Mouse (Mus musculus) stomach, embryonic 16.5 days (tissue): Measurements from ENCODE around the gene Zbtb16. TPM values are rescaled to one million over a fixed set of nuclear protein-coding genes. Genes with fewer than 3 reads are reported as not detected.

Experiments
- ATAC-seq: fragments of 200-750 bp; cut with Nextera tagmentation; 2 replicates; pipeline ENCODE4 v1.8.0; 2017; ENCODE audit warnings: moderate number of reproducible peaks, moderate TSS enrichment; ENCODE audit not compliant: insufficient read depth, low FRiP score
- H3K27ac ChIP-seq: fragments of 300-500 bp; sonication (generic); 2 replicates; pipeline ENCODE4 v1.5.1; 2014; ENCODE audit warnings: low read length
- H3K27me3 ChIP-seq: fragments of 300-500 bp; sonication (generic); 2 replicates; pipeline ENCODE4 v1.6.1; 2014; ENCODE audit warnings: low read length, control low read depth, mixed read lengths; ENCODE audit not compliant: control insufficient read depth, insufficient read depth
- H3K36me3 ChIP-seq: fragments of 300-500 bp; sonication (generic); 2 replicates; pipeline ENCODE4 v1.6.1; 2014; ENCODE audit warnings: low read length; ENCODE audit not compliant: control insufficient read depth, insufficient read depth
- H3K4me1 ChIP-seq: fragments of 300-500 bp; sonication (generic); 2 replicates; pipeline ENCODE4 v1.6.1; 2014; ENCODE audit warnings: low read length, control low read depth, mixed read lengths; ENCODE audit not compliant: control insufficient read depth, insufficient read depth
- H3K4me2 ChIP-seq: fragments of 300-500 bp; sonication (generic); 2 replicates; pipeline ENCODE4 v1.6.1; 2014; ENCODE audit warnings: low read depth, low read length, mixed read lengths
- H3K4me3 ChIP-seq: fragments of 300-500 bp; sonication (generic); replicated peaks from 2 replicates; pipeline ENCODE4 v1.5.1; 2014; ENCODE audit warnings: mild to moderate bottlenecking, low read length
- H3K9ac ChIP-seq: fragments of 300-500 bp; sonication (generic); 2 replicates; pipeline ENCODE4 v1.6.1; 2014; ENCODE audit warnings: low read length
- H3K9me3 ChIP-seq: fragments of 300-500 bp; sonication (generic); replicated peaks from 2 replicates; pipeline ENCODE4 v1.6.1; 2016; ENCODE audit warnings: low read length, control low read depth; ENCODE audit not compliant: control insufficient read depth
- WGBS: fragments of 180-500 bp; shearing (Covaris S2); extraction: QIAGEN DNeasy Blood & Tissue Kit; methylation state at CpG from one replicate; pipeline ENCODE4 v1.1.7; 2014; 5-methylcytosine and 5-hydroxymethylcytosine counted together
- polyA plus RNA-seq: library from polyadenylated mRNA; unstranded; fragments of >200 nt; fragmentation: Nextera tagmentation; extraction: Ambion mirVana; gene quantifications from 2 replicates; pipeline ENCODE4 v1.2.1, GENCODE M21; 2015

The Zbtb16 gene
- polyA plus RNA-seq, 1 experiment from 2014 or later: 5.1 TPM

DNA sequence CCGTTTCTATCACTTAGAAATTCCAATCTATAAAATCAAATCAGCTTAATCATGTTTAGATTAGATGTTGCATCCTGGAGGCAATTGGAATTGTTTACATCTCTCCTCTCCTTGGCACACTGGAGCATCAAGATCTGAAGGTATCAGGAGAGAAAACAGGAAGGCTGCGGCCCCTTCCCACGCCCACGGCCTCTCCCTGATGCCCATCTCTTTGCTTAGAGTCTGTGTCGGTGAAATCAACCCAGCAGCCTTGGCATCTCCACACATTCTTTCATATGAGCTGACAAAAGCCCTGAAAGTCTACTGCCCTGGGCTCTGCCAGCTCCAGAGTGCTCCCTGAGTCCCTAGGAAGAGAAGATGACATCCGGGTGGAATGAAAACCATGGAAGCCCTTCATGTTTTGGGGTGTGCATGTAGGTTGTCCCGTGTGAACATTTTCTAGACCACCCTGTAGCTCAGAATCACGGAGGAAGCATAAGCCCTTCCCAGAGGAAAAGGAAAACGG is 48.1 kb downstream of the Zbtb16 start:
- 63% methylated on average over 9 of the region's 9 CpGs for WGBS
- Histone ChIP-seq H3K4me2 (no peak overlapping the region), H3K9me3 (no peaks in the 10 kb centered on the region), H3K36me3 (no peaks in the 10 kb centered on the region), H3K27ac (no peak overlapping the region), H3K4me1 (no peaks in the 10 kb centered on the region), H3K27me3 (no peaks in the 10 kb centered on the region), H3K9ac (no peak overlapping the region), H3K4me3 (no peak overlapping the region)
- no peak for ATAC-seq

DNA sequence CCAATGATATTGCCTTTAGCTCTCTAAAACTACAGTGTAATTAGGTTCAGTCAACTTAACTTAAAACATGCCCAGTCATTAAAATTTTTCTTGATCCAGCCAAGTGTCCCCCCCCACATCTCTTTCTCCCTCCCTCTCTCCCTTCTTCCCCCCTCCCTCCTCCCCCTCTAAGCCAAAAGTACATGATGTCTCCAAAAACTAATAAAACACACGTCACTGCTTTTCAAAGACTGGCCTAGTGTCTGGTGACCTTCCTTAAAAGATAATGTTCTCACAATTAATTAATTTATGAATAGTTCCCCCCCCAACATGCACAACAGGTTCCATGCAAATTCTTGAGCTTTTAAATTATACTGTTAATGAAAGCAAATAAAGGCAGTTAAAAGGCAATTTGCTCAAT is 48.7 kb downstream of the Zbtb16 start:
- H3K9ac ChIP-seq: no peak overlapping the region
- H3K4me2 ChIP-seq: no peak overlapping the region
- H3K4me1 ChIP-seq: 0 out of 2 replicates have a peak, but pooled peaks cover 4% of the 10 kb centered on the region
- H3K36me3 ChIP-seq: no peaks in the 10 kb centered on the region
- H3K4me3 ChIP-seq: no peak overlapping the region
- 53% methylated on average over 1 of the region's 1 CpGs for WGBS
- no peaks in the 10 kb centered on the region for H3K9me3 ChIP-seq
- no peaks in the 10 kb centered on the region for H3K27me3 ChIP-seq
- no peak overlapping the region for H3K27ac ChIP-seq
- ATAC-seq: no peak

GRCm38 (mm10) chr9:48786814-48787213 is 49.2 kb downstream of the Zbtb16 start:
- H3K4me3 ChIP-seq: no peak overlapping the region
- H3K4me1 ChIP-seq: 0 out of 2 replicates have a peak, but pooled peaks cover 4% of the 10 kb centered on the region
- ATAC-seq: no peak
- no peak overlapping the region for H3K9ac ChIP-seq
- H3K27me3 ChIP-seq: no peaks in the 10 kb centered on the region
- no peak overlapping the region for H3K4me2 ChIP-seq
- H3K36me3 ChIP-seq: no peaks in the 10 kb centered on the region
- WGBS: 53% methylated on average over 6 of the region's 6 CpGs
- no peak overlapping the region for H3K27ac ChIP-seq
- H3K9me3 ChIP-seq: no peaks in the 10 kb centered on the region

DNA sequence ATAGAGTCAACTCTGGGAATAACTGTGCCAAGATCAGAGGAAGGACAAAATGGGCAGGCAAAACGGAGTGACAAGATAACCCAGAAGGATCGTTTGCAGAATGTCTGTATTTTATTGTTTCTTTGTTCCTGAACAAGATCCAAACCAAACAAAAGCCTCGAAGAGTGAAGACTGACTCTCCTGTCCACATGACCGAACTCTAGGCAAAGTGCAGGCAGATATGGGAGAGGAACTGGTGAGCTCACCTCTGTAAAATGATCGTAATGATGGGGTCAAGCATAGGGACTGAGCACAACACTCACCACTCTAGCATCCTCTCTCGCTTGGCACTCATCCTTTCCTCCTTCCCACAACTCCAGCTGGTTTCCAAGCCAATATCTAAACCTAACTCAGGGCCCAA is 51.1 kb downstream of the Zbtb16 start:
- no peaks in the 10 kb centered on the region for H3K36me3 ChIP-seq
- 66% methylated on average over 6 of the region's 6 CpGs for WGBS
- H3K4me2 ChIP-seq: no peak overlapping the region
- 0 out of 2 replicates have a peak, but pooled peaks cover 4% of the 10 kb centered on the region for H3K4me1 ChIP-seq
- no peak overlapping the region for H3K27ac ChIP-seq
- no peaks in the 10 kb centered on the region for H3K27me3 ChIP-seq
- no peak for ATAC-seq
- no peak overlapping the region for H3K4me3 ChIP-seq
- H3K9me3 ChIP-seq: no peaks in the 10 kb centered on the region
- no peak overlapping the region for H3K9ac ChIP-seq

- Histone ChIP-seq H3K9me3 (no peaks in the 10 kb centered on the region), H3K9ac (no peak overlapping the region), H3K27me3 (no peaks in the 10 kb centered on the region), H3K4me2 (no peak overlapping the region), H3K4me1 (0 out of 2 replicates have a peak, but pooled peaks cover 4% of the 10 kb centered on the region), H3K27ac (no peak overlapping the region), H3K4me3 (no peak overlapping the region), H3K36me3 (no peaks in the 10 kb centered on the region)
- WGBS: 66% methylated on average over 4 of the region's 4 CpGs
- no peak for ATAC-seq
Measured at GRCm38 (mm10) chr9:48783292-48783691, 52.7 kb downstream of the Zbtb16 start.

DNA sequence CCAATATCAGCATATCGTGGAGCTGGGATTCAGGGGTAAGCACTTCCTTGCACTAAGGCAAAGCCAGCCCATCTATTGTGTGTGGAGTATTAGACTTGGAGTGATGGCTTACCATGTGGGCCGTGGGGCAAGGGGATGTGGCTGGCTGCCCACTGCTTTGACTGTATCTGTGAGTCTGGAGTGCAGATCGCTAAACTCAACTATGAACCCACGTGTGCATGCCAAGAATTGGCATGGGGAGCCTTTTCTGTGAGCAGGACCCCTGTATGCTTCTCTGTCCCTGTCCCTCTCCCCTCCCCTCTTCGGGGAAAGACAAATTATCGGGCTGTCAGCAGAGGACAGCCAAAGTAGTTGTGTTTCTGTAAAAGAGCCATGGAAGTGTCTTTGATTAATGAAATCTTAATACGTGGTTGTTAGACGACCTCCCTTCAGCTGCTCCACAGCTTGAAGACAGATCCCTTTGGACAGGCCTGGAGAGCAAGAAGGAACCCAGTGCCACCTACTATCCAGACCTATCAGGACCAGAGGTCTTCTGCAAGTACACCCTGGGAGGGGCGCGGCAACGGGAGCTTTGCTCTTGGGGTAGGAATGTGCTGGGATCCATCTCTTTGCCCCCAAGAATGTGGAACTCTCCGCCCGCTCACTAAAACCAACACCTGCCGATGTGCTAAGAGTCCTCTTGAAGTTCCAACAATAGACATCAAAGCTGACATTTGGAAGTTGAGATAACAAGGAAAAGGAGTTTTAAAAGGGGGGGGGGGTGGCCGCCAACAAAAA is 53.5 kb downstream of the Zbtb16 start:
- 0 out of 2 replicates have a peak, but pooled peaks have one; percentile 21 for ATAC-seq
- WGBS: 31% methylated on average over 15 of the region's 15 CpGs
- Histone ChIP-seq H3K27ac (no peak overlapping the region), H3K4me1 (0 out of 2 replicates have a peak, but pooled peaks cover 4% of the 10 kb centered on the region), H3K9ac (no peak overlapping the region), H3K27me3 (no peaks in the 10 kb centered on the region), H3K36me3 (no peaks in the 10 kb centered on the region), H3K4me2 (no peak overlapping the region), H3K4me3 (no peak overlapping the region), H3K9me3 (no peaks in the 10 kb centered on the region)

DNA sequence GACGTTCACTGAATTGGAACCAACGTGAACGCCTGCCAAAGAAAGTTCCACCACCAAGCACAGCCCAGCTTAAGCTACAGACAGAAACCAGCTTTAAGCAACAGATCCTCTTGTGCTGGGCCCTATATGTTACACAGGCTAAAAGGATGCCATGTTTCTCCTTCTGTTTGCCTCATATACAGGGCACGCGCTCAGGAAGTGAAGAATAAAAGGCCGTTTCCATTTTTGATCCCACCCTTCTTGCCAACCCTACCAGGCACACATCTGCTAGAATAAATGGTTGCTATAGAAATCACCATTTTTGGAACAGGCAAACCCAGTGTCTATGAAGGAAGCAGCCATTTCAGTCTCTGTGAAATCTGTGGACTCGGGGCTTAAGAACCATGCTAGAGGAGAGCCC is 59.8 kb downstream of the Zbtb16 start:
- Histone ChIP-seq H3K27ac (no peak overlapping the region), H3K9ac (no peak overlapping the region), H3K36me3 (no peaks in the 10 kb centered on the region), H3K4me2 (no peak overlapping the region), H3K4me1 (no peaks in the 10 kb centered on the region), H3K27me3 (no peaks in the 10 kb centered on the region), H3K4me3 (no peak overlapping the region), H3K9me3 (no peaks in the 10 kb centered on the region)
- no peak for ATAC-seq
- WGBS: 83% methylated on average over 7 of the region's 7 CpGs

DNA sequence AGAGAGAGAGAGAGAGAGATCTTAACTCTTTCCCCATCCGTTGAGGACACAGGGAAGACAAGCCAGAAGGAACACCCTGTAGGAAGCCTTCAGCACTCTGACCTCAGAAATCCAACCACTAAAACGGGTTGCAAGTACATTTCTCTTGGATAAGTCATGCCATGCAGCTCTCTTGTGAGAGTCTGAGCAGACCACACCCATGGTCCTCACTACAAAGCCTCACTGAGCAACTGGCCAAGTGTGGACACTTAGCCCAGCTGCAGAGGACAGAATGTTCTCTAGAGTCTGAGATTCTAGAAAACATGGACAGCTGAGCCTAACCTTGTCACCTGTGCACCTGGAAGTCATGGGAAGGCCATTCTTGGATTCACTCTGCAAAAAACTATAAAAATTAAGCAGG is 60.5 kb downstream of the Zbtb16 start:
- Histone ChIP-seq H3K4me2 (no peak overlapping the region), H3K4me1 (no peaks in the 10 kb centered on the region), H3K4me3 (no peak overlapping the region), H3K27ac (no peak overlapping the region), H3K9ac (no peak overlapping the region), H3K36me3 (no peaks in the 10 kb centered on the region), H3K9me3 (no peaks in the 10 kb centered on the region), H3K27me3 (no peaks in the 10 kb centered on the region)
- no peak for ATAC-seq
- WGBS: 62% methylated on average over 2 of the region's 2 CpGs

DNA sequence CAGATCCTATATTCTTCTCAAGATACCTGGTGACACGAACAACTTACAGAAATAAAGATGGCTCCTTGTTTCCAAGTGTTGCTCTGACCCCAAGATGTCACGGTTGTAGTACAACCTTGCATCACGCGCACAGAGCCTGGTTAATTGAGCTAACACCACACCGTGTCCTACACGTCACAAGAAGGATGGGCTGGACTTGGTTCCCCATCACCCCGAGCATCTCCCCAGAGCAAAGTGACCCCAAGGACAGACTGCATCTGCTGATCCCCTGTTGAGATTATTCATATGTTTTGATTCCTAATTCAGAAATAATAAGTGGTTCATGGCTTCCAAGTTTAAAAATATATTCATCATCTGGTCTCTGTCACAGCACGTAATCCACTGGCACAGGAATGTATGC is 62.3 kb downstream of the Zbtb16 start:
- no peaks in the 10 kb centered on the region for H3K9me3 ChIP-seq

More for the DNA sequence above, 62.3 kb downstream of the Zbtb16 start:
- H3K4me2 ChIP-seq: no peak overlapping the region
- ATAC-seq: no peak
- H3K36me3 ChIP-seq: no peaks in the 10 kb centered on the region
- H3K9ac ChIP-seq: no peak overlapping the region
- H3K4me3 ChIP-seq: no peak overlapping the region
- H3K27me3 ChIP-seq: no peaks in the 10 kb centered on the region
- 88% methylated on average over 8 of the region's 8 CpGs for WGBS
- no peaks in the 10 kb centered on the region for H3K4me1 ChIP-seq
- no peak overlapping the region for H3K27ac ChIP-seq
